Mouse (Mus musculus): ENCODE results near the gene Hoxd8.

DNA sequence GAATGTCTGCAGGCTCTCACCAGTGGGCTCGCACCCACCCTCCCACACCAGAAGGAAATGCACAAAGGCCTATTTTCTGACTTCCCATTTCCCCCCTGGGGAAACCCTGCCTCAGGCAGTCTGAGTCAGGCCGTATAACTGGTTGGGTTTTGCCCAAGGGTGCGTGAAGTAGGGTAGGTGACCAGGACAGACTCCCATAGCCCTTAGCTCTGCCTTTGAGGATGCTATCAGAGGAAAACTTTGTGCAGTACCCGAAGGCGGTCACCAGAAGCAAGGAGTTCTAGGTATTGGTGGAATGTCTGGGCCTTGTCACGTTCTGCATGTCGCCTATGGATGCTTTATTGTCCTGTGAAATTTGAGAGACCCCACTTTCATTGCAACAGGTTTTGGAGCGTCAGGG is 18.5 kb downstream of the Hoxd8 start:
- TF ChIP-seq POLR2A (IDR thresholded peaks at IDR 0.05; ENCODE audit: borderline replicate concordance, insufficient read depth, low read length) (no peak), CTCF (IDR thresholded peaks at IDR 0.05; ENCODE audit: borderline replicate concordance, insufficient read depth, low read depth, low read length) (no peak)

All from cerebellum, adult 2 months (tissue).